Mouse (Mus musculus): ENCODE results near the gene Ankrd11. TPM values are rescaled to one million over a fixed set of nuclear protein-coding genes. Genes with fewer than 3 reads are reported as not detected.
A peak's percentile ranks its signal among the peaks of the same experiment; 100 is the strongest.

Ankrd11 gene
- polyA plus RNA-seq, 1 experiment: 30.1 TPM

GRCm38 (mm10) chr8:122905346-122905745 is 136.7 kb downstream of the Ankrd11 start:
- 34% methylated on average over 4 of the region's 4 CpGs for WGBS
- DNase-seq (ENCODE audit: low read depth, low spot score): peak; percentile 70

GRCm38 (mm10) chr8:122904496-122904895 is 137.6 kb downstream of the Ankrd11 start:
- WGBS: 84% methylated on average over 11 of the region's 11 CpGs
- DNase-seq (ENCODE audit: low read depth, low spot score): no peak

GRCm38 (mm10) chr8:122903002-122903401 is 139.1 kb downstream of the Ankrd11 start:
- 85% methylated on average over 5 of the region's 5 CpGs for WGBS

GRCm38 (mm10) chr8:122902581-122902980 is 139.5 kb downstream of the Ankrd11 start:
- WGBS: 47% methylated on average over 3 of the region's 3 CpGs
- no peak for DNase-seq (ENCODE audit: low read depth, low spot score)

More at GRCm38 (mm10) chr8:122903002-122903401, 139.1 kb downstream of the Ankrd11 start:
- no peak for DNase-seq (ENCODE audit: low read depth, low spot score)

GRCm38 (mm10) chr8:122901892-122902515 is 140.1 kb downstream of the Ankrd11 start:
- no peak for DNase-seq (ENCODE audit: low read depth, low spot score)
- 79% methylated on average over 8 of the region's 8 CpGs for whole genome bisulfite sequencing

GRCm38 (mm10) chr8:122901476-122901875 is 140.6 kb downstream of the Ankrd11 start:
- no peak for DNase-seq (ENCODE audit: low read depth, low spot score)
- WGBS: 63% methylated on average over 7 of the region's 7 CpGs

- WGBS: 84% methylated on average over 5 of the region's 5 CpGs
- no peak for DNase-seq (ENCODE audit: low read depth, low spot score)
Measured at GRCm38 (mm10) chr8:122899085-122899484, 143.0 kb downstream of the Ankrd11 start.

GRCm38 (mm10) chr8:122898473-122898872 is 143.6 kb downstream of the Ankrd11 start:
- 76% methylated on average over 12 of the region's 12 CpGs for WGBS
- DNase-seq (ENCODE audit: low read depth, low spot score): no peak

- DNase-seq (ENCODE audit: low read depth, low spot score): no peak
- WGBS: 80% methylated on average over 4 of the region's 4 CpGs
Measured at GRCm38 (mm10) chr8:122898018-122898417, 144.1 kb downstream of the Ankrd11 start.

GRCm38 (mm10) chr8:122897200-122897599 is 144.9 kb downstream of the Ankrd11 start:
- no peak for DNase-seq (ENCODE audit: low read depth, low spot score)
- 91% methylated on average over 8 of the region's 8 CpGs for WGBS

GRCm38 (mm10) chr8:122896317-122896716 is 145.8 kb downstream of the Ankrd11 start:
- 92% methylated on average over 11 of the region's 11 CpGs for WGBS
- DNase-seq (ENCODE audit: low read depth, low spot score): no peak

GRCm38 (mm10) chr8:122893451-122893850 is 148.6 kb downstream of the Ankrd11 start:
- no peak for DNase-seq (ENCODE audit: low read depth, low spot score)
- 83% methylated on average over 12 of the region's 12 CpGs for WGBS

GRCm38 (mm10) chr8:122891440-122891839 is 150.6 kb downstream of the Ankrd11 start:
- WGBS: 86% methylated on average over 12 of the region's 12 CpGs
- DNase-seq (ENCODE audit: low read depth, low spot score): no peak

GRCm38 (mm10) chr8:122883671-122884070 is 158.4 kb downstream of the Ankrd11 start:
- WGBS: 87% methylated on average over 10 of the region's 10 CpGs

GRCm38 (mm10) chr8:122880302-122880701 is 161.8 kb downstream of the Ankrd11 start:
- 57% methylated on average over 3 of the region's 3 CpGs for WGBS

More at GRCm38 (mm10) chr8:122883671-122884070, 158.4 kb downstream of the Ankrd11 start:
- DNase-seq (ENCODE audit: low read depth, low spot score): no peak

GRCm38 (mm10) chr8:122878231-122878630 is 163.8 kb downstream of the Ankrd11 start:
- WGBS: 86% methylated on average over 3 of the region's 3 CpGs
- DNase-seq (ENCODE audit: low read depth, low spot score): no peak

More at GRCm38 (mm10) chr8:122880302-122880701, 161.8 kb downstream of the Ankrd11 start:
- no peak for DNase-seq (ENCODE audit: low read depth, low spot score)

GRCm38 (mm10) chr8:122875186-122875585 is 166.9 kb downstream of the Ankrd11 start:
- WGBS: 72% methylated on average over 5 of the region's 5 CpGs
- DNase-seq (ENCODE audit: low read depth, low spot score): no peak

- WGBS: 20% methylated on average over 6 of the region's 6 CpGs
- DNase-seq (ENCODE audit: low read depth, low spot score): no peak
Measured at GRCm38 (mm10) chr8:122873171-122873570, 168.9 kb downstream of the Ankrd11 start.

GRCm38 (mm10) chr8:122871663-122872062 is 170.4 kb downstream of the Ankrd11 start:
- 61% methylated on average over 9 of the region's 9 CpGs for WGBS
- DNase-seq (ENCODE audit: low read depth, low spot score): no peak

GRCm38 (mm10) chr8:122870377-122870863 is 171.7 kb downstream of the Ankrd11 start:
- 18% methylated on average over 31 of the region's 31 CpGs for WGBS
- DNase-seq (ENCODE audit: low read depth, low spot score): no peak

- DNase-seq (ENCODE audit: low read depth, low spot score): no peak
- 70% methylated on average over 6 of the region's 6 CpGs for WGBS
Measured at GRCm38 (mm10) chr8:122867982-122868381, 174.1 kb downstream of the Ankrd11 start.

Measured in large intestine, adult 2 months (tissue).